Mouse (Mus musculus) liver, embryonic 13.5 days (tissue): Measurements from ENCODE around the gene Casp1. TPM values are rescaled to one million over a fixed set of nuclear protein-coding genes. Genes with fewer than 3 reads are reported as not detected.
A peak's percentile ranks its signal among the peaks of the same experiment; 100 is the strongest.

ENCODE experiments used
- ATAC-seq: fragments of 200-750 bp; cut with Nextera tagmentation; 2 replicates; pipeline ENCODE4 v1.8.0; 2017; ENCODE audit warnings: low read depth, mild to moderate bottlenecking, moderate number of reproducible peaks, moderate library complexity
- DNase-seq: peaks from one replicate; pipeline ENCODE4 v3.0.0; 2022
- H3K27ac ChIP-seq: fragments of 300-500 bp; sonication (generic); 2 replicates; pipeline ENCODE4 v1.5.1; 2015; ENCODE audit warnings: moderate library complexity, mild to moderate bottlenecking, inconsistent platforms
- H3K27me3 ChIP-seq: fragments of 300-500 bp; sonication (generic); 2 replicates; pipeline ENCODE4 v1.6.1; 2015; ENCODE audit warnings: mild to moderate bottlenecking, inconsistent platforms
- H3K36me3 ChIP-seq: fragments of 300-500 bp; sonication (generic); 2 replicates; pipeline ENCODE4 v1.6.1; 2015; ENCODE audit warnings: mild to moderate bottlenecking, inconsistent platforms
- H3K4me1 ChIP-seq: fragments of 300-500 bp; sonication (generic); replicated peaks from 2 replicates; pipeline ENCODE4 v1.6.1; 2015; ENCODE audit warnings: inconsistent platforms
- H3K4me2 ChIP-seq: fragments of 300-500 bp; sonication (generic); 2 replicates; pipeline ENCODE4 v1.6.1; 2015; ENCODE audit warnings: inconsistent platforms, mild to moderate bottlenecking, moderate library complexity
- H3K4me3 ChIP-seq: fragments of 300-500 bp; sonication (generic); replicated peaks from 2 replicates; pipeline ENCODE4 v1.5.1; 2015; ENCODE audit warnings: mild to moderate bottlenecking, inconsistent platforms
- H3K9ac ChIP-seq: fragments of 300-500 bp; sonication (generic); 2 replicates; pipeline ENCODE4 v1.6.1; 2015; ENCODE audit warnings: mild to moderate bottlenecking, inconsistent platforms
- H3K9me3 ChIP-seq: fragments of 300-500 bp; sonication (generic); replicated peaks from 2 replicates; pipeline ENCODE4 v1.6.1; 2016; ENCODE audit warnings: inconsistent platforms
- WGBS: fragments of 180-500 bp; shearing (Covaris S2); methylation state at CpG from one replicate; pipeline ENCODE4 v1.1.7; 2015; ENCODE audit not compliant: insufficient replicate concordance; 5-methylcytosine and 5-hydroxymethylcytosine counted together
- polyA plus RNA-seq: library from polyadenylated mRNA; unstranded; fragments of >200 nt; fragmentation: Nextera tagmentation; extraction: Ambion mirVana; gene quantifications from 2 replicates; pipeline ENCODE4 v1.2.1, GENCODE M21; 2015

Gene Casp1
- polyA plus RNA-seq, 1 experiment from 2014 or later, result 3.0 TPM

GRCm38 (mm10) chr9:5311435-5311834 lies 13.1 kb downstream of the Casp1 start:
- Histone ChIP-seq H3K4me3 (no peak overlapping the region), H3K36me3 (no peaks in the 10 kb centered on the region), H3K4me1 (no peaks in the 10 kb centered on the region), H3K27ac (no peak overlapping the region), H3K9me3 (no peaks in the 10 kb centered on the region), H3K27me3 (no peaks in the 10 kb centered on the region), H3K4me2 (no peak overlapping the region), H3K9ac (no peak overlapping the region)
- DNase-seq (no peak), ATAC-seq (no peak)
- WGBS, result 54% methylated on average over 4 of the region's 4 CpGs

- Histone ChIP-seq H3K4me1 (no peaks in the 10 kb centered on the region), H3K9me3 (no peaks in the 10 kb centered on the region), H3K4me3 (no peak overlapping the region), H3K9ac (no peak overlapping the region), H3K36me3 (no peaks in the 10 kb centered on the region), H3K27ac (no peak overlapping the region), H3K27me3 (no peaks in the 10 kb centered on the region), H3K4me2 (no peak overlapping the region)
- ATAC-seq (no peak), DNase-seq (no peak)
- WGBS, result 39% methylated on average over 3 of the region's 3 CpGs
Measured at GRCm38 (mm10) chr9:5328204-5328603, 29.9 kb downstream of the Casp1 start.

- H3K27me3 ChIP-seq, result no peaks in the 10 kb centered on the region
- H3K27ac ChIP-seq, result no peak overlapping the region
- H3K9ac ChIP-seq, result no peak overlapping the region
- H3K4me1 ChIP-seq, result no peaks in the 10 kb centered on the region
- H3K9me3 ChIP-seq, result no peaks in the 10 kb centered on the region
- no peak for ATAC-seq
- H3K4me3 ChIP-seq, result no peak overlapping the region
- H3K36me3 ChIP-seq, result no peaks in the 10 kb centered on the region
- H3K4me2 ChIP-seq, result no peak overlapping the region
- DNase-seq, result no peak
Measured at GRCm38 (mm10) chr9:5332441-5332840, 34.1 kb downstream of the Casp1 start.

GRCm38 (mm10) chr9:5333422-5333821 lies 35.1 kb downstream of the Casp1 start:
- Histone ChIP-seq H3K4me1 (no peaks in the 10 kb centered on the region), H3K27me3 (no peaks in the 10 kb centered on the region), H3K4me3 (no peak overlapping the region), H3K4me2 (no peak overlapping the region), H3K9ac (no peak overlapping the region), H3K36me3 (no peaks in the 10 kb centered on the region), H3K27ac (no peak overlapping the region), H3K9me3 (no peaks in the 10 kb centered on the region)
- 56% methylated on average over 1 of the region's 1 CpGs for WGBS
- DNase-seq (no peak), ATAC-seq (no peak)

- WGBS, result 23% methylated on average over 1 of the region's 1 CpGs
- no peak overlapping the region for H3K4me3 ChIP-seq
- no peaks in the 10 kb centered on the region for H3K4me1 ChIP-seq
- H3K27me3 ChIP-seq, result no peaks in the 10 kb centered on the region
- H3K9me3 ChIP-seq, result no peaks in the 10 kb centered on the region
- no peaks in the 10 kb centered on the region for H3K36me3 ChIP-seq
- DNase-seq, result no peak
- no peak overlapping the region for H3K9ac ChIP-seq
- no peak overlapping the region for H3K27ac ChIP-seq
- H3K4me2 ChIP-seq, result no peak overlapping the region
- ATAC-seq, result peak; percentile 39; the same call in 1 of the 2 replicates
Measured at GRCm38 (mm10) chr9:5343092-5343491, 44.8 kb downstream of the Casp1 start.

GRCm38 (mm10) chr9:5344090-5344489 lies 45.8 kb downstream of the Casp1 start:
- no peak for ATAC-seq
- Histone ChIP-seq H3K36me3 (no peaks in the 10 kb centered on the region), H3K27ac (no peak overlapping the region), H3K9me3 (no peaks in the 10 kb centered on the region), H3K4me2 (no peak overlapping the region), H3K9ac (no peak overlapping the region), H3K4me1 (no peaks in the 10 kb centered on the region), H3K4me3 (no peak overlapping the region), H3K27me3 (no peaks in the 10 kb centered on the region)
- DNase-seq, result no peak
- 65% methylated on average over 4 of the region's 4 CpGs for WGBS

- H3K4me3 ChIP-seq, result no peak within 1 kb of the TSS
- H3K27ac ChIP-seq, result no peak within 1 kb of the TSS
- no peak within 1 kb of the TSS for H3K9ac ChIP-seq
- H3K9me3 ChIP-seq, result no peaks in the 10 kb centered on the region
- no peaks in the 10 kb centered on the region for H3K4me1 ChIP-seq
- ATAC-seq (no peak), DNase-seq (no peak)
- H3K4me2 ChIP-seq, result no peak within 1 kb of the TSS
- no peaks in the 10 kb centered on the region for H3K36me3 ChIP-seq
- 40% methylated on average over 4 of the region's 4 CpGs for WGBS
- no peaks in the 10 kb centered on the region for H3K27me3 ChIP-seq
Measured at GRCm38 (mm10) chr9:5345291-5345898, 47.1 kb downstream of the Casp1 start, which contains the start of gene Casp12. TSS of gene Casp12 (plus strand) at chr9:5345430.

GRCm38 (mm10) chr9:5347381-5347780 lies 49.1 kb downstream of the Casp1 start:
- H3K9me3 ChIP-seq, result no peaks in the 10 kb centered on the region
- H3K27ac ChIP-seq, result no peak overlapping the region
- 31% methylated on average over 4 of the region's 4 CpGs for WGBS
- DNase-seq (no peak), ATAC-seq (no peak)
- H3K4me1 ChIP-seq, result no peaks in the 10 kb centered on the region
- no peak overlapping the region for H3K4me2 ChIP-seq
- H3K4me3 ChIP-seq, result no peak overlapping the region
- no peaks in the 10 kb centered on the region for H3K36me3 ChIP-seq
- no peak overlapping the region for H3K9ac ChIP-seq
- H3K27me3 ChIP-seq, result no peaks in the 10 kb centered on the region

- Histone ChIP-seq H3K4me3 (no peak overlapping the region), H3K9ac (no peak overlapping the region), H3K9me3 (no peaks in the 10 kb centered on the region), H3K27ac (no peak overlapping the region), H3K4me1 (no peaks in the 10 kb centered on the region), H3K4me2 (no peak overlapping the region), H3K36me3 (no peaks in the 10 kb centered on the region), H3K27me3 (no peaks in the 10 kb centered on the region)
- WGBS, result 58% methylated on average over 2 of the region's 2 CpGs
- no peak for DNase-seq
- ATAC-seq, result no peak
Measured at GRCm38 (mm10) chr9:5353673-5354072, 55.4 kb downstream of the Casp1 start.

GRCm38 (mm10) chr9:5356801-5357200 lies 58.5 kb downstream of the Casp1 start:
- no peak for DNase-seq
- H3K9ac ChIP-seq, result no peak overlapping the region
- no peak overlapping the region for H3K27ac ChIP-seq
- no peaks in the 10 kb centered on the region for H3K27me3 ChIP-seq
- no peak for ATAC-seq
- H3K9me3 ChIP-seq, result no peaks in the 10 kb centered on the region
- no peaks in the 10 kb centered on the region for H3K36me3 ChIP-seq
- no peaks in the 10 kb centered on the region for H3K4me1 ChIP-seq
- H3K4me3 ChIP-seq, result no peak overlapping the region
- H3K4me2 ChIP-seq, result no peak overlapping the region
